Mouse (Mus musculus) liver, embryonic 13.5 days (tissue): Measurements from ENCODE around the gene Ccdc39. TPM values are rescaled to one million over a fixed set of nuclear protein-coding genes. Genes with fewer than 3 reads are reported as not detected.

Experiments
- ATAC-seq: fragments of 200-750 bp; cut with Nextera tagmentation; 2 replicates; pipeline ENCODE4 v1.8.0; 2017; ENCODE audit warnings: low read depth, mild to moderate bottlenecking, moderate number of reproducible peaks, moderate library complexity
- DNase-seq: peaks from one replicate; pipeline ENCODE4 v3.0.0; 2022
- H3K27ac ChIP-seq: fragments of 300-500 bp; sonication (generic); 2 replicates; pipeline ENCODE4 v1.5.1; 2015; ENCODE audit warnings: moderate library complexity, mild to moderate bottlenecking, inconsistent platforms
- H3K27me3 ChIP-seq: fragments of 300-500 bp; sonication (generic); 2 replicates; pipeline ENCODE4 v1.6.1; 2015; ENCODE audit warnings: mild to moderate bottlenecking, inconsistent platforms
- H3K36me3 ChIP-seq: fragments of 300-500 bp; sonication (generic); 2 replicates; pipeline ENCODE4 v1.6.1; 2015; ENCODE audit warnings: mild to moderate bottlenecking, inconsistent platforms
- H3K4me1 ChIP-seq: fragments of 300-500 bp; sonication (generic); replicated peaks from 2 replicates; pipeline ENCODE4 v1.6.1; 2015; ENCODE audit warnings: inconsistent platforms
- H3K4me2 ChIP-seq: fragments of 300-500 bp; sonication (generic); 2 replicates; pipeline ENCODE4 v1.6.1; 2015; ENCODE audit warnings: inconsistent platforms, mild to moderate bottlenecking, moderate library complexity
- H3K4me3 ChIP-seq: fragments of 300-500 bp; sonication (generic); replicated peaks from 2 replicates; pipeline ENCODE4 v1.5.1; 2015; ENCODE audit warnings: mild to moderate bottlenecking, inconsistent platforms
- H3K9ac ChIP-seq: fragments of 300-500 bp; sonication (generic); 2 replicates; pipeline ENCODE4 v1.6.1; 2015; ENCODE audit warnings: mild to moderate bottlenecking, inconsistent platforms
- H3K9me3 ChIP-seq: fragments of 300-500 bp; sonication (generic); replicated peaks from 2 replicates; pipeline ENCODE4 v1.6.1; 2016; ENCODE audit warnings: inconsistent platforms
- WGBS: fragments of 180-500 bp; shearing (Covaris S2); methylation state at CpG from one replicate; pipeline ENCODE4 v1.1.7; 2015; ENCODE audit not compliant: insufficient replicate concordance; 5-methylcytosine and 5-hydroxymethylcytosine counted together
- polyA plus RNA-seq: library from polyadenylated mRNA; unstranded; fragments of >200 nt; fragmentation: Nextera tagmentation; extraction: Ambion mirVana; gene quantifications from 2 replicates; pipeline ENCODE4 v1.2.1, GENCODE M21; 2015

Gene Ccdc39
- polyA plus RNA-seq, 1 experiment from 2014 or later, result 0.09 TPM

GRCm38 (mm10) chr3:33853062-33853461 is 9.0 kb upstream of the Ccdc39 start:
- H3K36me3 ChIP-seq, result no peaks in the 10 kb centered on the region
- no peak overlapping the region for H3K4me2 ChIP-seq
- H3K9ac ChIP-seq, result no peak overlapping the region
- WGBS, result 63% methylated on average over 1 of the region's 1 CpGs
- H3K27ac ChIP-seq, result no peak overlapping the region
- no peaks in the 10 kb centered on the region for H3K4me1 ChIP-seq
- no peak for DNase-seq
- no peaks in the 10 kb centered on the region for H3K9me3 ChIP-seq
- no peak for ATAC-seq
- H3K4me3 ChIP-seq, result no peak overlapping the region
- H3K27me3 ChIP-seq, result no peaks in the 10 kb centered on the region

- ATAC-seq (no peak), DNase-seq (no peak)
- no peaks in the 10 kb centered on the region for H3K4me1 ChIP-seq
- H3K36me3 ChIP-seq, result no peaks in the 10 kb centered on the region
- H3K4me3 ChIP-seq, result no peak overlapping the region
- H3K27me3 ChIP-seq, result no peaks in the 10 kb centered on the region
- H3K9me3 ChIP-seq, result no peaks in the 10 kb centered on the region
- WGBS, result 76% methylated on average over 4 of the region's 4 CpGs
- no peak overlapping the region for H3K27ac ChIP-seq
- H3K9ac ChIP-seq, result no peak overlapping the region
- no peak overlapping the region for H3K4me2 ChIP-seq
Measured at GRCm38 (mm10) chr3:33850856-33851255, 6.7 kb upstream of the Ccdc39 start.

DNA sequence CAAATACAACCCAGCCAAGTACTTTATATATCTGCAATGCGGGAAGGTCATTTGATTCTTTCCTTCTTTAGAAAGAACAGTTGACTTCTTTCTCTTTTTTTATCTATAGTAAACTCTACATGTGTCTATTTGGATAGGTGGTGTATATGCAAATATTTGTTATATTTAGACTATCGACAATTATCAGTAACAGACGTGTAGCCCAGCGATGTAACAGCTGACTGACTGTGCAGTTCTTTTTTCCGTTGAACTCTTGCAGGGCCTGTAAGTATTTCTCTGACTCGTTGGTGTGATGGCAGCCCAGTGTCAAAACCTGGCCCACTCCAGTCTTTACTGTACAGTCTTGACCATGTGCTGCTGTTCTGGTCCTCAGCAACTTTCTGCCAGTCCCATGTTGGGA is 2.5 kb upstream of the Ccdc39 start:
- Histone ChIP-seq H3K4me2 (no peak overlapping the region), H3K4me1 (no peaks in the 10 kb centered on the region), H3K9ac (no peak overlapping the region), H3K36me3 (no peaks in the 10 kb centered on the region), H3K9me3 (no peaks in the 10 kb centered on the region), H3K27me3 (no peaks in the 10 kb centered on the region), H3K27ac (no peak overlapping the region), H3K4me3 (no peak overlapping the region)
- 53% methylated on average over 6 of the region's 6 CpGs for WGBS
- no peak for DNase-seq
- no peak for ATAC-seq

DNA sequence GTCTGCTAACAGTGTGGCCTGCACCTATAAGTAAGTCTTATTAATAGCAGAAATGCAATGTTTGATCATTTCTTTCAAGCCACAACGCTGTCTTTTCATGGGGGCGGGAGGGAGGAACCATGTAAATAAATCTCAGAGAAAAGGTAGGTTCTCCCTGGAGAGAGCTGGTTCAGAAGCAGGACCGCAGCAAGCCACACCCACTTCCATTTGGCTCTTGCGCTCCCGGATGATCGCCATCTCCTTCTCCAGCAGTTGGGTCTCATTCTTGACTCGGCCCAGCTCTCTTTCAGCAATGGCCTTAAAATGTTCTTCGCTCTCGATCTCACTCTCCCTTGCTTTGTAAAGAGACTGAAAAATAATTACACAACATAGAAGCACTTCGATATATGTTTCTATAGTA is 5.2 kb downstream of the Ccdc39 start:
- H3K4me3 ChIP-seq, result no peak overlapping the region; the same call in 1 of the 2 replicates
- no peak for DNase-seq
- 41% methylated on average over 10 of the region's 10 CpGs for WGBS

DNA sequence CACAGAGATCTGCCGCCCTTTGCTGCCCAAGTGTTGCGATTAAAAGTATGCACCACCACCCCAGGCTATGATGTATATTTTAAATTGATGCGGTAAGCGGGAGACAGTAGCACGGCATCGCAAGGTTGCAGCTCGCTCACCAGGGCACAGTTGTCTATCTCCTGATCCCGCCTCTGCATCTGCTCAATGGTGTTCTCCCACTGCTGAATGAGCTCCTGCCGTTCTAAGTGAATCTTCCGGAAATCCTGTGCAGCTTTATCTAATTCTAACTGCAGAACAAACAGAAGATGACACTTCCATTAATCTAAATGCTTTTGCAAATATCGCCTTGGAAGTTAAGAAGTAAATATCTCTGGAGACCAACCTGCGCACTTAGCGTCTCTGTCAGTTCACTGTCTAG is 7.5 kb downstream of the Ccdc39 start:
- Histone ChIP-seq H3K27me3 (no peaks in the 10 kb centered on the region), H3K9me3 (no peaks in the 10 kb centered on the region), H3K4me2 (no peak overlapping the region), H3K4me3 (no peak overlapping the region), H3K36me3 (no peaks in the 10 kb centered on the region), H3K9ac (no peak overlapping the region), H3K4me1 (no peaks in the 10 kb centered on the region), H3K27ac (no peak overlapping the region)
- ATAC-seq, result no peak
- WGBS, result 78% methylated on average over 13 of the region's 13 CpGs
- no peak for DNase-seq

More for the DNA sequence above, 5.2 kb downstream of the Ccdc39 start:
- Histone ChIP-seq H3K9ac (no peak overlapping the region), H3K27me3 (no peaks in the 10 kb centered on the region), H3K4me2 (peak overlapping the region; percentile 29), H3K36me3 (no peaks in the 10 kb centered on the region), H3K4me1 (no peaks in the 10 kb centered on the region), H3K9me3 (no peaks in the 10 kb centered on the region), H3K27ac (no peak overlapping the region)
- ATAC-seq, result no peak

- no peak for ATAC-seq
- 67% methylated on average over 10 of the region's 10 CpGs for WGBS
- Histone ChIP-seq H3K9me3 (no peaks in the 10 kb centered on the region), H3K4me2 (no peak overlapping the region), H3K36me3 (no peaks in the 10 kb centered on the region), H3K4me3 (no peak overlapping the region), H3K27ac (no peak overlapping the region), H3K27me3 (no peaks in the 10 kb centered on the region), H3K4me1 (no peaks in the 10 kb centered on the region), H3K9ac (no peak overlapping the region)
- DNase-seq, result no peak
Measured at GRCm38 (mm10) chr3:33832351-33832750, 11.8 kb downstream of the Ccdc39 start.

GRCm38 (mm10) chr3:33824135-33824946 is 19.8 kb downstream of the Ccdc39 start:
- H3K9me3 ChIP-seq, result no peaks in the 10 kb centered on the region
- H3K4me1 ChIP-seq, result no peaks in the 10 kb centered on the region
- no peak overlapping the region for H3K27ac ChIP-seq
- no peak overlapping the region for H3K4me2 ChIP-seq
- no peak for DNase-seq
- no peak overlapping the region for H3K4me3 ChIP-seq
- no peaks in the 10 kb centered on the region for H3K36me3 ChIP-seq
- no peaks in the 10 kb centered on the region for H3K27me3 ChIP-seq
- WGBS, result 38% methylated on average over 9 of the region's 9 CpGs
- H3K9ac ChIP-seq, result no peak overlapping the region
- no peak for ATAC-seq

DNA sequence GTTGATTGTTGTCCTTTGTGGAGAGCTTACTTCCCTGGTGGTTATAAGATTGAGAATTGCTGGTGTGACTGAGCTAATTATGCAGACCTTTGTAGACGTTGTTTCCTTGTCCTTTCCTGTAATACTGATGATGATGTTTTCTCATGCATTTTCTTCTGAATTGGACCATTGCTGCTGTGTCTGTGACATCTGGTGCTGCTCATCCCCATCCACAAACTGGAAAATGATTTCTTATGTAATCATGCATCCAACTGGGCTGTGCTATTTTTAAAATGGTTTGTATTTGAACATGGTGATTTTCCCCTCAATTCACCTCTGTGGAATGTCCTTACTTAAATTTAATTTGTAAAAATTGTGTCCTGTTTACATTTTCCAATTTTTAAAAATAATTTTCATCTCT is 37.0 kb downstream of the Ccdc39 start:
- Histone ChIP-seq H3K4me3 (no peak overlapping the region), H3K9me3 (no peaks in the 10 kb centered on the region), H3K4me1 (peaks cover 2% of the 10 kb centered on the region), H3K4me2 (no peak overlapping the region), H3K36me3 (peaks cover 56% of the 10 kb centered on the region), H3K27ac (no peak overlapping the region), H3K9ac (no peak overlapping the region), H3K27me3 (no peaks in the 10 kb centered on the region)
- DNase-seq (no peak), ATAC-seq (no peak)
- WGBS, result 78% methylated on average over 1 of the region's 1 CpGs

GRCm38 (mm10) chr3:33800513-33800820 is 43.6 kb downstream of the Ccdc39 start:
- H3K9ac ChIP-seq, result peak overlapping the region; percentile 97
- peaks cover 25% of the 10 kb centered on the region for H3K4me1 ChIP-seq
- no peaks in the 10 kb centered on the region for H3K9me3 ChIP-seq
- ATAC-seq, result no peak
- under 1% methylated on average over 16 of the region's 16 CpGs for WGBS
- no peaks in the 10 kb centered on the region for H3K27me3 ChIP-seq
- H3K36me3 ChIP-seq, result peaks cover 19% of the 10 kb centered on the region
- peak overlapping the region; percentile 96 for H3K4me3 ChIP-seq
- DNase-seq, result no peak
- peak overlapping the region; percentile 87 for H3K4me2 ChIP-seq
- H3K27ac ChIP-seq, result peak overlapping the region; percentile 100

DNA sequence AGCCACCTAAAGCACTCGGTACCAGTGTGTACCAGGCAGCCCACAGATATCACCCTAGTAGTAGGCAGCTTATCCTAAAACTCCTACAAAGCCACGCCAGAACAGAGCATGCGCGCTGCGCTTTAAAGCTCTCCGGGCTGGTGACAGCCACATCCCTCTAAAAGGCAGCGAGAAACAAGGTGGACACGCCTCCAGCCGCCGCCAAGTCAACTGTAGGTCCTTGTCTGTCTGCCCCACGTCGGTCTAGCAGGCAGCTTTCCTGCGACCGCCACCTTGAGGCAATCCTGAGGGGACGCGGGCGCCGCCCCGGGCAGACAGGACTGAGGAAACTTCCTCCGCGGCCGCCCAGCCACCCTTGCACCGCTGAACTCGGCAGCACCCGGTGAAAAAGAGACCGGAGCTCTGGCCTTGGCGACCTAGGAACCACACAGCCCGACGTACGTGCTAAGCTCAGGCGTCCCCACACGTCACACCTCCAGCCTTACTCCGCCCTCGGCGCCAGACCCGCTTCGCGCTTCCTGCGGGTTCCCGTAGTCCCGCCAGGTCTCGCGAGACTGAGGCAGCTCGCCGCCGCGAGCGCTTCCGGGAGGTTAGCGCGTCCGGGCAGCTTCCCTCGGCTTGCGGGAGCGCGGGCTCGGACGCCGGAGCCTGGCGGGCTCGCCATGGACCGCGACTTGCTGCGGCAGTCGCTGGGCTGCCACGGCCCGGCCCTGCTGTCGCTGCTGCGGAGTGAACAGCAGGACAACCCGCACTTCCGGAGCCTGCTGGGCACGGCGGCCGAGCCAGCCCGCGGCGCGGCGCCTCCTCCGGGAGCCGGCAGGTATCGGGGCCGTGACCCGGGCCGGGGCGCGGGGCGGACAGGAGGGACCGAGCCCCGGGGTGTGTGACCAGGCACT is 44.2 kb downstream of the Ccdc39 start, which contains the start of gene Ttc14:
Gene Ttc14, plus strand, starts transcription at position 216 of the 896 bp plus-strand sequence.
- WGBS, result under 1% methylated on average over 86 of the region's 90 CpGs
- ATAC-seq, result peak; percentile 96

DNA sequence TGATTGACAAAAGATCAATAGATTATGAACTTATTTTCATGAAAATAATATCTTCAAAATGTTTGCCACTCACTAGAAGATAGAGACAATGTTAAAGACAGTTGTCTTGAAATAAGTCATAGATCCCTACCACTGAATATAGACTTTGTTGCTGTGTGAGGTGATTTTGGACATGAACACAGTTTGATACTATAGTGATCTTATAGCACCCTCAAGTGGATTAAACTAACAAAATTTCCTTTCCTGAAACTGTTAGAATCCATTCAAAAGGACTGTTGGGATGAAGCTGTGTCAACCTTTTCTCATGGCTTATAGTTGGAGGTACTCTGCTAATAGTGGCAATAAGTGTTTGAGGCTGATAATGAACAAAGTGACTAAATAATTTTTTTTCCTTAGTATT is 53.1 kb downstream of the Ccdc39 start:
- H3K27ac ChIP-seq, result no peak overlapping the region
- no peak overlapping the region for H3K4me3 ChIP-seq
- H3K9ac ChIP-seq, result no peak overlapping the region
- DNase-seq (no peak), ATAC-seq (no peak)
- no peaks in the 10 kb centered on the region for H3K9me3 ChIP-seq
- H3K36me3 ChIP-seq, result no peaks in the 10 kb centered on the region
- no peaks in the 10 kb centered on the region for H3K4me1 ChIP-seq
- no peak overlapping the region for H3K4me2 ChIP-seq
- no peaks in the 10 kb centered on the region for H3K27me3 ChIP-seq

More for the DNA sequence above, 44.2 kb downstream of the Ccdc39 start, which contains the start of gene Ttc14:
- Histone ChIP-seq H3K9me3 (no peaks in the 10 kb centered on the region), H3K4me1 (peaks cover 25% of the 10 kb centered on the region), H3K9ac (peak within 1 kb of the TSS; percentile 97), H3K27ac (peak within 1 kb of the TSS; percentile 100), H3K4me3 (peak within 1 kb of the TSS; percentile 96), H3K36me3 (peaks cover 15% of the 10 kb centered on the region), H3K4me2 (peak within 1 kb of the TSS; percentile 87), H3K27me3 (no peaks in the 10 kb centered on the region)
- DNase-seq, result peak; percentile 96
